Mouse (Mus musculus): ENCODE measurements around the gene Arnt2. TPM values are rescaled to one million over a fixed set of nuclear protein-coding genes. Genes with fewer than 3 reads are reported as not detected.

The Arnt2 gene
- total RNA-seq, 2 experiments from 2014 or later = 1.1 to 2.0 TPM

GRCm38 (mm10) chr7:84403371-84403770, 6.6 kb downstream of the Arnt2 start:
- DNase-seq = no peak
- intact Hi-C loops (cut with DNase I; ENCODE audit: low total_unique reads) = no loop called here

GRCm38 (mm10) chr7:84401641-84402455, 8.1 kb downstream of the Arnt2 start:
- intact Hi-C loops (cut with DNase I; ENCODE audit: low total_unique reads) = no loop called here
- no peak for DNase-seq

- intact Hi-C loops (cut with DNase I; ENCODE audit: low total_unique reads) = no loop called here
- DNase-seq = no peak
Observed at GRCm38 (mm10) chr7:84397320-84397719, 12.7 kb downstream of the Arnt2 start.

GRCm38 (mm10) chr7:84396581-84396980, 13.4 kb downstream of the Arnt2 start:
- no peak for DNase-seq
- intact Hi-C loops (cut with DNase I; ENCODE audit: low total_unique reads) = no loop called here

- no peak for DNase-seq
- intact Hi-C loops (cut with DNase I; ENCODE audit: low total_unique reads) = no loop called here
Observed at GRCm38 (mm10) chr7:84387826-84388225, 22.1 kb downstream of the Arnt2 start.

- intact Hi-C loops (cut with DNase I; ENCODE audit: low total_unique reads) = no loop called here
Observed at GRCm38 (mm10) chr7:84386472-84386871, 23.5 kb downstream of the Arnt2 start.

GRCm38 (mm10) chr7:84384778-84385177, 25.2 kb downstream of the Arnt2 start:
- intact Hi-C loops (cut with DNase I; ENCODE audit: low total_unique reads) = no loop called here
- no peak for DNase-seq

More at GRCm38 (mm10) chr7:84386472-84386871, 23.5 kb downstream of the Arnt2 start:
- DNase-seq = no peak

- no peak for DNase-seq
- intact Hi-C loops (cut with DNase I; ENCODE audit: low total_unique reads) = no loop called here
Observed at GRCm38 (mm10) chr7:84384086-84384485, 25.9 kb downstream of the Arnt2 start.

GRCm38 (mm10) chr7:84382346-84382745, 27.6 kb downstream of the Arnt2 start:
- no peak for DNase-seq
- intact Hi-C loops (cut with DNase I; ENCODE audit: low total_unique reads) = no loop called here

GRCm38 (mm10) chr7:84380810-84381209, 29.2 kb downstream of the Arnt2 start:
- no peak for DNase-seq
- intact Hi-C loops (cut with DNase I; ENCODE audit: low total_unique reads) = no loop called here

- no peak for DNase-seq
- intact Hi-C loops (cut with DNase I; ENCODE audit: low total_unique reads) = no loop called here
Observed at GRCm38 (mm10) chr7:84377330-84377729, 32.6 kb downstream of the Arnt2 start.

GRCm38 (mm10) chr7:84373691-84374090, 36.3 kb downstream of the Arnt2 start:
- DNase-seq = no peak
- intact Hi-C loops (cut with DNase I; ENCODE audit: low total_unique reads) = no loop called here

- DNase-seq = no peak
- intact Hi-C loops (cut with DNase I; ENCODE audit: low total_unique reads) = no loop called here
Observed at GRCm38 (mm10) chr7:84372871-84373270, 37.1 kb downstream of the Arnt2 start.

GRCm38 (mm10) chr7:84372280-84372679, 37.7 kb downstream of the Arnt2 start:
- intact Hi-C loops (cut with DNase I; ENCODE audit: low total_unique reads) = no loop called here
- no peak for DNase-seq

GRCm38 (mm10) chr7:84370911-84371592, 38.9 kb downstream of the Arnt2 start:
- intact Hi-C loops (cut with DNase I; ENCODE audit: low total_unique reads) = no loop called here

GRCm38 (mm10) chr7:84366251-84366650, 43.7 kb downstream of the Arnt2 start:
- intact Hi-C loops (cut with DNase I; ENCODE audit: low total_unique reads) = no loop called here

More at GRCm38 (mm10) chr7:84370911-84371592, 38.9 kb downstream of the Arnt2 start:
- DNase-seq = no peak

GRCm38 (mm10) chr7:84362711-84363110, 47.3 kb downstream of the Arnt2 start:
- intact Hi-C loops (cut with DNase I; ENCODE audit: low total_unique reads) = no loop called here

More at GRCm38 (mm10) chr7:84366251-84366650, 43.7 kb downstream of the Arnt2 start:
- DNase-seq = no peak

GRCm38 (mm10) chr7:84361086-84361684, 48.8 kb downstream of the Arnt2 start:
- no peak for DNase-seq
- intact Hi-C loops (cut with DNase I; ENCODE audit: low total_unique reads) = no loop called here

More at GRCm38 (mm10) chr7:84362711-84363110, 47.3 kb downstream of the Arnt2 start:
- no peak for DNase-seq

- intact Hi-C loops (cut with DNase I; ENCODE audit: low total_unique reads) = loop anchor here (5.0 to 10.0 kb wide), 2 partner anchors 84 to 446 kb away; no protein-coding TSS in a partner anchor
- DNase-seq = no peak
Observed at GRCm38 (mm10) chr7:84358426-84358825, 51.5 kb downstream of the Arnt2 start.

Data from gastrocnemius, postnatal 14 days (tissue).